Mouse (Mus musculus) midbrain, embryonic 13.5 days (tissue): ENCODE data around the gene Irf9. TPM values are rescaled to one million over a fixed set of nuclear protein-coding genes. Genes with fewer than 3 reads are reported as not detected.
A peak's percentile ranks its signal among the peaks of the same experiment; 100 is the strongest.

Experiments used
- ATAC-seq: fragments of 200-750 bp; cut with Nextera tagmentation; 2 replicates; pipeline ENCODE4 v1.8.0; 2017; ENCODE audit warnings: mild to moderate bottlenecking, moderate TSS enrichment, moderate library complexity
- H3K27ac ChIP-seq: fragments of 300-500 bp; sonication (generic); 2 replicates; pipeline ENCODE4 v1.5.1; 2015; ENCODE audit warnings: inconsistent platforms, mild to moderate bottlenecking, moderate library complexity
- H3K27me3 ChIP-seq: fragments of 300-500 bp; sonication (generic); 2 replicates; pipeline ENCODE4 v1.6.1; 2015; ENCODE audit warnings: mild to moderate bottlenecking, inconsistent platforms
- H3K36me3 ChIP-seq: fragments of 300-500 bp; sonication (generic); 2 replicates; pipeline ENCODE4 v1.6.1; 2015; ENCODE audit warnings: mild to moderate bottlenecking, inconsistent platforms
- H3K4me1 ChIP-seq: fragments of 300-500 bp; sonication (generic); replicated peaks from 2 replicates; pipeline ENCODE4 v1.6.1; 2015; ENCODE audit warnings: inconsistent platforms
- H3K4me2 ChIP-seq: fragments of 300-500 bp; sonication (generic); replicated peaks from 2 replicates; pipeline ENCODE4 v1.6.1; 2015; ENCODE audit warnings: moderate library complexity, mild to moderate bottlenecking, inconsistent platforms
- H3K4me3 ChIP-seq: fragments of 300-500 bp; sonication (generic); replicated peaks from 2 replicates; pipeline ENCODE4 v1.5.1; 2015; ENCODE audit warnings: mild to moderate bottlenecking, inconsistent platforms
- H3K9ac ChIP-seq: fragments of 300-500 bp; sonication (generic); replicated peaks from 2 replicates; pipeline ENCODE4 v1.6.1; 2015; ENCODE audit warnings: mild to moderate bottlenecking, inconsistent platforms
- H3K9me3 ChIP-seq: fragments of 300-500 bp; sonication (generic); 2 replicates; pipeline ENCODE4 v1.6.1; 2016; ENCODE audit warnings: mild to moderate bottlenecking, inconsistent platforms
- WGBS: fragments of 180-500 bp; shearing (Covaris S2); methylation state at CpG from one replicate; pipeline ENCODE4 v1.1.7; 2015; 5-methylcytosine and 5-hydroxymethylcytosine counted together
- polyA plus RNA-seq: library from polyadenylated mRNA; unstranded; fragments of >200 nt; fragmentation: Nextera tagmentation; extraction: Ambion mirVana; gene quantifications from 2 replicates; pipeline ENCODE4 v1.2.1, GENCODE M21; 2015

The Irf9 gene
- polyA plus RNA-seq, 1 experiment from 2014 or later, result 8.7 TPM

DNA sequence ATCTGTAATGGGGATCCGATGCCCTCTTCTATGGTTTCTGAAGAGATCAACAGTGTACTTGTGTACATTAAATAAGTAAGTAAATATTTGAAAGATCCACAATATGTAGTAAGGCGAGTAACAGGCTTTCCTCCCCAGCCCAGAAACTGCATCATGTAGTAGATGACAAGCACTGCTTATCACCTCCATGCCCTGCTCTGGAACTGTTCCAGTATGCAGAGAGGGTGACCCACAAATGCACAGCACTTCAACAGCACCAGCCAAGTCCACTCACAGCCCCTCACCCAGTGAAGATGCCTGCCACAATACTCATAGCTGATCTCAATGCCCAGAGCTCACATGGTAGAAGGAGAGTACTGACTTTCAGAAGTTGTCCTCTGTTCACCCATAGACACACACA is 32.8 kb upstream of the Irf9 start:
- Histone ChIP-seq H3K9me3 (no peaks in the 10 kb centered on the region), H3K4me2 (no peak overlapping the region), H3K27me3 (no peaks in the 10 kb centered on the region), H3K4me1 (no peaks in the 10 kb centered on the region), H3K27ac (no peak overlapping the region), H3K9ac (no peak overlapping the region), H3K4me3 (no peak overlapping the region), H3K36me3 (peaks cover 55% of the 10 kb centered on the region)
- WGBS, result 88% methylated on average over 2 of the region's 2 CpGs
- ATAC-seq, result no peak

DNA sequence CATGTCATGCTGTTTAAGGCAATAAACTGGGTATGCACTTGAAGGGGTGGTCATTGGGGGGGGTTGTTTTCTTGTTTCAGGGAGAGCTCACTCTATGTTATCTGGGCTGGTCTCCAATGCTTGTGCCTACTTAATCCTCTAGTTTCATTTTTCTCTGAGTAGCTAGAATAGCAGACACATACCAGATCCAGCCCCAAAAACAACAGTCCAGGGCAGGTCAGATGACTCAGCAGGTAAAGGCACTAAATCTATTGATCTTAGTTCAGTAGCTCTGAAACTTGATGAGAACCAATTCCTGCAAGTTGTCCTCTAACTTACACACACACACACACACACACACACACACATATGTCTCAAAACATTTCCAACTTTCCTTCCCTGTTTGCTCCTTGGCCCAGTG is 31.6 kb upstream of the Irf9 start:
- Histone ChIP-seq H3K27me3 (no peaks in the 10 kb centered on the region), H3K4me3 (no peak overlapping the region), H3K4me2 (no peak overlapping the region), H3K9ac (no peak overlapping the region), H3K9me3 (no peaks in the 10 kb centered on the region), H3K36me3 (peaks cover 43% of the 10 kb centered on the region), H3K4me1 (no peaks in the 10 kb centered on the region), H3K27ac (no peak overlapping the region)
- ATAC-seq, result no peak

DNA sequence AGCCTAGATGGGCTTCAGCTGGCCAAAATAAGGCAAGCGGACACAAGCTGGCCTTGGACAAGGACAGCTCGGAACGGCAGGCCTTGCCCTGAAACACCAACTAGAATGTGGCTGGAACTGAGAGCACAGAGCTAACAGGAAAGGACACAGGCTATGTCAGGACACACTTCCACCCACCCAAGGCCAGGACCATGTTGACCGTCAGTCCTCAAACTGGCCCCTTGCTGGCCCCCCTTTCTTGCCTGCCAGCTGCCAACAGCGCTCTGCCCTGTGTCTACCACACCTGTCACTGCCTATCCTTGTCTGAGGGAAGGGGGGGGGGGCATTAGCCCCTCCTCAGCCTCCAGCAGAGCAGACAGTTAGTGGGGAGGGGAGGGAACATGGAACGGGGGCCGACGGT is 28.1 kb upstream of the Irf9 start, which contains the start of gene Fitm1:
Gene Fitm1, plus strand, starts transcription at position 316 of the 400 bp plus-strand sequence.
- WGBS, result 79% methylated on average over 8 of the region's 8 CpGs
- Histone ChIP-seq H3K36me3 (peaks cover 14% of the 10 kb centered on the region), H3K27me3 (no peaks in the 10 kb centered on the region), H3K9me3 (no peaks in the 10 kb centered on the region), H3K27ac (no peak within 1 kb of the TSS), H3K4me1 (peaks cover 20% of the 10 kb centered on the region), H3K4me2 (no peak within 1 kb of the TSS), H3K9ac (no peak within 1 kb of the TSS), H3K4me3 (no peak within 1 kb of the TSS)
- no peak for ATAC-seq

DNA sequence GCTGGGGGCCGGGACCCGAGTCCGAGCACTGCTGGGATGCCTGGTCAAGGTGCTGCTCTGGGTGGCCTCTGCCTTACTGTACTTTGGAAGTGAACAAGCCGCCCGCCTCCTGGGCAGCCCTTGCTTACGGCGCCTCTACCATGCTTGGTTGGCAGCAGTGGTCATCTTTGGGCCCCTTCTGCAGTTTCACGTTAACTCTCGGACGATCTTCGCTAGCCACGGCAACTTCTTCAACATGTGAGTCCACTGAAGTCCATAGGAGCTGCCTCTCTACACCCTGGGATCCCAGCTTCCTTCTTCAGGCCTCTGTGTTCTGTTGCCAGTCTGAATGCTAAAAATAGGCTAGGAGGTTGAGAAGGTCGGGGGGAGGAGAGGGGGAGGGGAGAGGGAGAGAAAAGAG is 27.7 kb upstream of the Irf9 start:
- no peak overlapping the region for H3K4me3 ChIP-seq
- no peaks in the 10 kb centered on the region for H3K27me3 ChIP-seq
- WGBS, result 77% methylated on average over 13 of the region's 13 CpGs
- H3K36me3 ChIP-seq, result peaks cover 14% of the 10 kb centered on the region
- no peak overlapping the region for H3K4me2 ChIP-seq
- ATAC-seq, result no peak
- H3K9ac ChIP-seq, result no peak overlapping the region
- peaks cover 20% of the 10 kb centered on the region for H3K4me1 ChIP-seq
- no peak overlapping the region for H3K27ac ChIP-seq
- H3K9me3 ChIP-seq, result no peaks in the 10 kb centered on the region

DNA sequence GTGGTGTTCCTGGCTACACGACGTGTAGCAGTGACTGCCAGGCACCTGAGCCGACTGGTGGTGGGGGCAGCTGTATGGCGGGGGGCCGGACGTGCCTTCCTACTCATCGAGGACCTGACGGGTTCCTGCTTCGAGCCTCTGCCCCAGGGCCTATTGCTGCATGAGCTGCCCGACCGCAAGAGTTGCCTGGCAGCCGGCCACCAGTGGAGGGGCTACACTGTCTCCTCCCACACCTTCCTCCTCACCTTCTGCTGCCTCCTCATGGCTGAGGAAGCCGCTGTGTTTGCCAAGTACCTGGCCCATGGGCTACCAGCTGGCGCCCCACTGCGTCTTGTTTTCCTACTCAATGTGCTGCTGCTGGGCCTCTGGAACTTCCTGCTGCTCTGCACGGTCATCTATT is 27.0 kb upstream of the Irf9 start:
- Histone ChIP-seq H3K9ac (no peak overlapping the region), H3K4me3 (no peak overlapping the region), H3K4me1 (peaks cover 20% of the 10 kb centered on the region), H3K27ac (no peak overlapping the region), H3K4me2 (no peak overlapping the region), H3K27me3 (no peaks in the 10 kb centered on the region), H3K36me3 (peaks cover 17% of the 10 kb centered on the region), H3K9me3 (no peaks in the 10 kb centered on the region)
- WGBS, result 85% methylated on average over 16 of the region's 16 CpGs
- ATAC-seq, result no peak

DNA sequence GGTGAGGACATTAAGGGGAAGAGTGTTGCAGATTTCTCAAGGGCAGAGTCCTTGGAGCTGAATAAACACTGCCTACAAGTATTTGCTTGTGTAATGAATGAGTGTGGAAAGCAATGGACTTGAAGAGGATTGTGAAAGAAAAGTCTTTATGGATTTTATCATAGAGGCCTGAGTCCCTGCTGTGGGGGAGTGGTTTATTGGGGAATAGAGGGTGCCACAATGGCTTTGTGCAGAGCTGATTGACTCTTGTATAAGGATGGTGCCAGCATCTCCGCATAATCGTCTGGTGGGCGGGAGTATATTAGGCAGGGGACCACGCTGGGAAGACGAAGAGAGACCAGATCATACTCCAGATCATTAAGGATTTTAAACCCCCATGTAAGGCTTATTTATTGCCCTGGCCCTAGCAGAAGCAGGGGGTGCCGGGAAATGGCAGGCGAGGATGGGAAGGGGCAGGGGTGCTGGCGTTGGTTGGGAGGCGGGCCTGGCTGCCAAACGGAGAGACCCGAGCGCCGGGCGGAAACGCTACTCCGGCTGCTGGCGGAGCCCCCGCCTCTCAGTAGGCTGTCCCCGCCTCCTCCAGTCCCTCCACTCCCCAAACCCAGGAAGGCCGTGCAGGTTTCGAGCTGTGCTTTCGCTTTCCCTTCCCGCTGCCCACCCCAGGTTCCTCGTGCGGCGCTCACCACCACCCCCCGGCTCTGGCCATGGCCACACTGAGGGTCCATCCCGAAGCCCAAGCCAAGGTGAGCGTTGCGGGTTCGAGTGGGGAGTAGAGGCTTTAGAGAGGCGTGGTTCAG is 25.3 kb upstream of the Irf9 start, which contains the start of gene Psme1:
Gene Psme1, plus strand, starts transcription at position 253 of the 797 bp plus-strand sequence.
- peaks cover 21% of the 10 kb centered on the region for H3K36me3 ChIP-seq
- H3K9ac ChIP-seq, result peak within 1 kb of the TSS; percentile 81
- H3K27me3 ChIP-seq, result no peaks in the 10 kb centered on the region
- H3K4me3 ChIP-seq, result peak within 1 kb of the TSS; percentile 53
- peak within 1 kb of the TSS; percentile 88 for H3K4me2 ChIP-seq
- peaks cover 20% of the 10 kb centered on the region for H3K4me1 ChIP-seq
- no peaks in the 10 kb centered on the region for H3K9me3 ChIP-seq
- under 1% methylated on average over 31 of the region's 32 CpGs for WGBS
- peak; percentile 94 for ATAC-seq
- H3K27ac ChIP-seq, result peak within 1 kb of the TSS; percentile 86

DNA sequence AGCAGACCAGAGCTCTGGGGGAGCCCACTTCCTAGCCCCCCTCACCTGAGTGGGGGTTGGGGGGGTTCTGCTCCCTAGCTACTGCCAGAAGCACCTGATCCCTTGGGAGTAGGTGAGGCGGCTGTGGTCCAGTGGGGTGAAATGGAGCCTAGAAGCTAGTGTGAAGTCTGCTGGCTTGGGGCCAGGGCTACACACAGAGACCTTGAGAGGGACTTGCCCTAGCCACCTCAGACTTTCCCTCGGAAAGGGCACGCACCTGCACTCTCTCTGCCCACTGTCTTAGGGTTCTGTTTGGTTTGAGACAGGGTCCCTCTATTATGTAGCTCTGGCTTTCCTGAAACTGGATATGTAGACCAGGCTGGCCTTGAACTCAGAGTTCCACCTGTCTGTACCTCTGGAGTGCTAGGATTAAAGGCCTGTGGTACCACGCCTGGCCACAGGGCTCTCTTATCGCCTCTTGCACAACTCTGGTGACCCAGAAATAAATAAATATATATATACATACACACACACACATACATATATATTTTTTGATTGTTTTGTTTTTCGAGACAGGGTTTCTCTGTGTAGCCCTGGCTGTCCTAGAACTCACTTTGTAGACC is 24.6 kb upstream of the Irf9 start:
- WGBS, result 34% methylated on average over 6 of the region's 6 CpGs
- Histone ChIP-seq H3K4me2 (peak overlapping the region; percentile 88), H3K4me3 (peak overlapping the region; percentile 53), H3K27me3 (no peaks in the 10 kb centered on the region), H3K4me1 (peaks cover 20% of the 10 kb centered on the region), H3K36me3 (peaks cover 21% of the 10 kb centered on the region), H3K9me3 (no peaks in the 10 kb centered on the region), H3K27ac (peak overlapping the region; percentile 86), H3K9ac (peak overlapping the region; percentile 81)
- peak; percentile 55 for ATAC-seq

DNA sequence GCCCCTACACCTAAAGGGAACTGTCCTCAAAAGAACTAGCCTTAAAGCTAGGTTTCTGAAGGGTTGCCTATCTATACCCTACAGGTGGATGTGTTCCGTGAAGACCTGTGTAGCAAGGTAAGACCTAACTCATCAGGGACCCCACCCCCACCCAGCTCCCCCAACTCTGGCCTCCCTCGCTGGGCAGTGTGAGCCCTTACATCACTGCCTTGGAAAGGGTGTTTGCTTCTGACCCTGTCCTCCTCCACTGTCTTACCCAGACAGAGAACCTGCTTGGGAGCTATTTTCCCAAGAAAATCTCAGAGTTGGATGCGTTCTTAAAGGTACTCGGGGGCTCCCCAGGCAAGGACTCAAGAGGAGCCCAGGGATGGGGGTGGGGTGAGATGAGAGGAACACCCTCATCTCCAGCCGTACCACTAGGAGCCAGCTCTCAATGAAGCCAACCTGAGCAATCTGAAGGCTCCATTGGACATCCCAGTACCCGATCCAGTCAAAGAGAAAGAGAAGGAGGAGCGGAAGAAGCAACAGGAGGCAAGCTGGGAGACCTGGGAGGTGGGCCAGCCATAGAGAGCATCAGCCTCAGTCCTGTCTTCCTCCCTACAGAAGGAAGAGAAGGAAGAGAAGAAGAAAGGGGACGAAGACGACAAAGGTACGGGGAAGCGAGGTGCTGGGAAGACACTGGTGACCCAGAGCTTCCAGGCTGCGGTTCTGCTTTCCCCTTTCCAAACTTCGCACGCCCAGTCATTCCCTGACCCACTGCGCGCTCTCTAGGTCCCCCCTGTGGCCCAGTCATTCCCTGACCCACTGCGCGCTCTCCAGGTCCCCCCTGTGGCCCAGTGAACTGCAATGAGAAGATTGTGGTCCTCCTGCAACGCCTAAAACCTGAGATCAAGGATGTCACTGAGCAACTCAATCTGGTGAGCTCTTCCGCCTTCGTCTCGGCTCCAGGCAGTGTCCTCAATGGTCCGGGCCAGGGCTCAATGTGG is 23.6 kb upstream of the Irf9 start:
- H3K9me3 ChIP-seq, result no peaks in the 10 kb centered on the region
- 0 out of 2 replicates have a peak overlapping the region, but pooled peaks have one; percentile 88 for H3K4me2 ChIP-seq
- no peak for ATAC-seq
- 83% methylated on average over 23 of the region's 23 CpGs for WGBS
- no peak overlapping the region for H3K9ac ChIP-seq
- H3K4me3 ChIP-seq, result no peak overlapping the region
- no peak overlapping the region for H3K27ac ChIP-seq
- H3K27me3 ChIP-seq, result no peaks in the 10 kb centered on the region
- H3K4me1 ChIP-seq, result peaks cover 26% of the 10 kb centered on the region
- peaks cover 21% of the 10 kb centered on the region for H3K36me3 ChIP-seq

DNA sequence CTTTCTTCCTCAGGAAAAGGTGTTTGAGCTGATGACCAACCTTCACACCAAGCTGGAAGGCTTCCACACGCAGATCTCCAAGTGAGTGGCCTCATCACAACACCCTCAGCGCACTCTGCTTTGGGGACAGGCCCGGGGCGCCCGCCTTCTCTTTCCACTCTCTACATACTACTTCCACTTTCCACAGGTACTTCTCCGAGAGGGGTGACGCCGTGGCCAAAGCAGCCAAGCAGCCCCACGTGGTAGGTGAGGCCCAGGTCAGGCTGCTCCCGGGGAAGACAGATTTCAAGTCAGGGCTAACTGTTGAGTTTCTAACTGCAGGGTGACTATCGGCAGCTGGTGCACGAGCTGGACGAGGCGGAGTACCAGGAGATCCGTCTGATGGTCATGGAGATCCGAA is 22.6 kb upstream of the Irf9 start:
- H3K36me3 ChIP-seq, result peaks cover 21% of the 10 kb centered on the region
- no peak overlapping the region for H3K4me2 ChIP-seq
- H3K27ac ChIP-seq, result no peak overlapping the region
- H3K27me3 ChIP-seq, result no peaks in the 10 kb centered on the region
- no peak overlapping the region for H3K4me3 ChIP-seq
- no peak for ATAC-seq
- no peaks in the 10 kb centered on the region for H3K9me3 ChIP-seq
- no peak overlapping the region for H3K9ac ChIP-seq
- H3K4me1 ChIP-seq, result peaks cover 32% of the 10 kb centered on the region
- 95% methylated on average over 16 of the region's 16 CpGs for WGBS

DNA sequence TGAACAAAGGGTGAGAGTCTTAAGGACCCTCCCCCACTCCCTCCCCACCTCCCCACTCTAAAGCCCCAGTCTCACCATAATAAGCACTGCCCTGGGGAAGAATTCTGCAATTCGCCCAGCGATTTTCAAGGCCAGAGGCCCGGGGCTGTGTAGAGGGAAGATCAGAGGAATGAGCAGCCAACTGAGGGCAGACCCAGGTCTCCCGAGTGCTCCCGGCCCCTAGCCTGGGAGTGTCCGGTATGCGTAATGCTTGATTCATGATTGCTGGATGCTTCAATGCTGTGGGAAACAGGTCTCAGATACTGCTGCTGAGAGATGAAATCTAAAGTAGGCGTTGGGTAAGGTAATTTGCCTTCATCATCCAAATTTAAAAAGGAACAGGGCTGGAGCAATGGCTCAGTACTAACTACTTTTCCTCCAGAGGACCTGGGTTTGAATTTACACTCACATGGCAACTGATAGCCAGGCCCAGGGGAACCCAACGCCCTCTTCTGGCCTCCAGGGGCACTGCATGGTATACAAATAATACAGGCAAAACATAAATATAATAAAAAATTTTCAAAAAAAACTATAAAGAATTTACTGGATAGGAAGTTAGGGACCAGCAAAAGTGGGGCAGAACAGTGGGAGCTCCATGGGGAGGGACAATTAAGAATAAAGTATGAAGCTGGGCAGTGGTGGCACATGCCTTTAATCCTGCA is 21.2 kb upstream of the Irf9 start:
- no peak overlapping the region for H3K9ac ChIP-seq
- H3K36me3 ChIP-seq, result peaks cover 24% of the 10 kb centered on the region
- WGBS, result 67% methylated on average over 9 of the region's 9 CpGs
- H3K27me3 ChIP-seq, result no peaks in the 10 kb centered on the region
- no peak overlapping the region for H3K4me2 ChIP-seq
- H3K4me3 ChIP-seq, result no peak overlapping the region
- no peaks in the 10 kb centered on the region for H3K9me3 ChIP-seq
- no peak for ATAC-seq
- no peak overlapping the region for H3K27ac ChIP-seq
- peaks cover 32% of the 10 kb centered on the region for H3K4me1 ChIP-seq

DNA sequence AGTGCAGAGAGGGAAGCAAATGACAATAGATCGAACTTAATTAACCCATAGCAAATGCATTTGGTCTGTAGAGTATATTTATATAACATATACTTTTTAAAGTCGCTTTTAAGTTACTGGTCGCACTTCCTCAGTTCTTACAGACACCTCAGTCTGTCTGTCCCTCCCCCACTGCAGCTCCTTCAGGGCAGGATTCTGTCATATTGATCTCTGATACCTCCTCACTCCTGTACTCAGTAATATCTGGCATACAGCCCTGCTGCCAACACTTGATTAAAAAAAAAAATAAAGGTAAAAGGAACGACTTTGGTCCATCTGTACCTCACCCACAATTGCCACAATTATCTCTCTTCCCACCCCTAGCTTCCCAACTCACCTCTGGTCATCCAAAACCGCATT is 19.1 kb upstream of the Irf9 start:
- no peak for ATAC-seq

More for the DNA sequence above, 19.1 kb upstream of the Irf9 start:
- Histone ChIP-seq H3K9me3 (no peaks in the 10 kb centered on the region), H3K36me3 (peaks cover 34% of the 10 kb centered on the region), H3K4me1 (peaks cover 20% of the 10 kb centered on the region), H3K4me3 (peak overlapping the region; percentile 47), H3K27me3 (no peaks in the 10 kb centered on the region), H3K4me2 (peak overlapping the region; percentile 65), H3K27ac (no peak overlapping the region), H3K9ac (peak overlapping the region; percentile 72; the same call in 1 of the 2 replicates)
- WGBS, result 38% methylated on average over 5 of the region's 5 CpGs
